Mouse (Mus musculus) bone marrow, adult 2 months (tissue): ENCODE measurements at regions not wholly inside any gene's neighbourhood (a gene's known extent, or its start where the extent isn't known, plus 50 kb on each side); places are given as distances from the start of the nearest gene placed in this dataset.

Experiments
- CTCF ChIP-seq: fragments of 200-500 bp; IDR thresholded peaks from 2 replicates; pipeline ENCODE4 v1.5.1; 2011; ENCODE audit warnings: low read length, control low read depth; ENCODE audit not compliant: control insufficient read depth, insufficient read depth
- POLR2A ChIP-seq: fragments of 200-500 bp; IDR thresholded peaks from 2 replicates; pipeline ENCODE4 v1.6.1; 2011; ENCODE audit warnings: low read depth, mild to moderate bottlenecking, control low read depth, low read length, borderline replicate concordance; ENCODE audit not compliant: control insufficient read depth

DNA sequence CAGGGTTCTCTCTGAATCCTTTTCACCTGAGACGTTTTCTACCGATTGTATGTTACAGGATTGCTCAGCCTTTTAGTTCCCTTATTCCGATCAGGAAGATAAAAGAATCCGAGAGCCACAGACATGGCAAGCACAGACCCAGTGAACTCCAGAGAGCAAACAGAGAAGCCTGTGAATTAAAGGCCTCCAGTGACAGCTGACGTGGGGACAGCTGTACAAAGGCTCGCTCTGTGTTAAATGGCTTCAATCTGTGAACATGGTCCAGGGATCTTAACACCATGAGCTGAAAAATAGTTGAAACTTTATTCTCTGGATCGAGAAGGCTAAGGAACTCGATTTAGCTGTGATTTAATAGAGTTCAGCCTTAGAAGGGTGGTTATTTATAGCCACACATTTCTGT is 75.4 kb upstream of the Smad1 start:
- TF ChIP-seq CTCF (no peak), POLR2A (no peak)
